ENCODE assay signal across 8 mouse cellular contexts in the genomic region with DNA sequence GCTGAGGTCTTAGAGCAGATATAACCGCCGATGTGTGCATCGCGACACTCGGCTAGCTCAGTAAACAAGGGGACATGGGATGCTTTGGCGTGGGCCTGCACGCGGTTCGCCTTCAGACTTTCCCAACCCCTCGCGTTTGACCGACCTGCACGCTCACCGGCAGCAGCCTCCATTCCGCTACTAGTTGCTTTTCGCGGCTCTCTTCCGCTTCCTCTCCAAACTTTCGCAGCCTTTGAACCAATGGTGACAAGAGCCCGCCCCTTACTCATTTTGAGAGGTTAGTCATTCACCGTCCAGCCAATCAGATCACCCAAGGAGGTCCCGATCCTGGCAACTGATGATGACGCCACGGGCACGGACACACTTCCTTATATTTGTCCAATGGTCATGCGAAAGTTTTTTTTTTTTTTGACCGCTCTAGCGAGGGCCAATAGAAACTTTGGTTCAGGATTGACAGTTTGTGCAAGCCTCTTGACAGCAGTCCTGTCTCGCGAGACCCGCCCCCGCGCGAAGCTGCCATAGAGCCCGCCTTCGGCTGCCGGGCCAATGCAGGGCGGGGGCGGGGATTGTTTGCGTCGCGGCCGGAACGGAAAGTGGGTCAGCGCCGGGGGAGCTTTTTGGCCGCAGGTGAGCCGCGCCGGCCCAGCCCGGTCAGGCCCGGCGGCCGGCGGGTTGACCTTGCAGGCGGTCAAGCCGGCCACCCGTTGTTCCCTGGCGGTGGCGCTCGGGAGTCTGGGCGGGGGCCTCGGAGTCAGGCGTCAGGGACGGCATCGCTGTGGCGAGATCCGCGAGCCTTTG. TPM values are rescaled to one million over a fixed set of nuclear protein-coding genes. Genes with fewer than 3 reads are reported as not detected.
DNase-seq lines count a peak whose midpoint lies in the region; ATAC-seq and TF ChIP-seq lines count a peak whose summit lies in the region.

A gene (minus strand): TSS at position 216 of the 798 bp plus-strand sequence.
A gene (plus strand): TSS at position 510 of the 798 bp plus-strand sequence.

- WGBS in forebrain, embryonic 10.5 days: under 1% methylated on average over 69 of the region's 69 CpGs
- WGBS in heart, embryonic 15.5 days: under 1% methylated on average over 69 of the region's 69 CpGs
- WGBS in liver, embryonic 14.5 days (ENCODE audit: insufficient replicate concordance): under 1% methylated on average over 69 of the region's 69 CpGs
- WGBS in neural tube, embryonic 11.5 days: under 1% methylated on average over 62 of the region's 69 CpGs
- under 1% methylated on average over 69 of the region's 69 CpGs for WGBS in stomach, postnatal 0 days

- peak; percentile 63 for TF ChIP-seq EP300 in liver, embryonic 14.5 days (IDR thresholded peaks at IDR 0.05; ENCODE audit: low read depth)
- peak; percentile 96 for TF ChIP-seq EP300 in stomach, postnatal 0 days (optimal IDR thresholded peaks at IDR 0.05)

- peaks cover 59% of the 10 kb centered on the region for H3K36me3 ChIP-seq in forebrain, embryonic 10.5 days (replicated peaks)
- peaks cover 25% of the 10 kb centered on the region for H3K36me3 ChIP-seq in heart, embryonic 15.5 days
- peaks cover 55% of the 10 kb centered on the region for H3K36me3 ChIP-seq in liver, embryonic 14.5 days (replicated peaks; ENCODE audit: control insufficient read depth, insufficient read depth, low read depth)
- peaks cover 11% of the 10 kb centered on the region for H3K36me3 ChIP-seq in neural tube, embryonic 11.5 days (ENCODE audit: control insufficient read depth, insufficient read depth, low read length)
- peaks cover 10% of the 10 kb centered on the region for H3K36me3 ChIP-seq in stomach, postnatal 0 days (ENCODE audit: control insufficient read depth, insufficient read depth, low read length)

- H3K27me3 ChIP-seq in forebrain, embryonic 10.5 days (ENCODE audit: poor library complexity, severe bottlenecking): no peaks in the 10 kb centered on the region
- no peaks in the 10 kb centered on the region for H3K27me3 ChIP-seq in heart, embryonic 15.5 days
- H3K27me3 ChIP-seq in liver, embryonic 14.5 days (ENCODE audit: control insufficient read depth, insufficient read depth, low read length): no peaks in the 10 kb centered on the region
- no peaks in the 10 kb centered on the region for H3K27me3 ChIP-seq in neural tube, embryonic 11.5 days (ENCODE audit: control insufficient read depth, insufficient read depth, low read length)
- H3K27me3 ChIP-seq in stomach, postnatal 0 days (ENCODE audit: control insufficient read depth, insufficient read depth, low read length): no peaks in the 10 kb centered on the region

- H3K9me3 ChIP-seq in forebrain, embryonic 10.5 days: no peaks in the 10 kb centered on the region
- no peaks in the 10 kb centered on the region for H3K9me3 ChIP-seq in heart, embryonic 15.5 days (replicated peaks)
- H3K9me3 ChIP-seq in liver, embryonic 14.5 days (ENCODE audit: control insufficient read depth, low read length): no peaks in the 10 kb centered on the region
- H3K9me3 ChIP-seq in neural tube, embryonic 11.5 days (ENCODE audit: control insufficient read depth, low read length): no peaks in the 10 kb centered on the region
- no peaks in the 10 kb centered on the region for H3K9me3 ChIP-seq in stomach, postnatal 0 days (ENCODE audit: control insufficient read depth, low read length)

- TF ChIP-seq CTCF in liver, embryonic 14.5 days (IDR thresholded peaks at IDR 0.05; ENCODE audit: low read depth): peak; percentile 32; the same call in 1 of the 2 replicates
- TF ChIP-seq CTCF in stomach, postnatal 0 days (IDR thresholded peaks at IDR 0.05; ENCODE audit: low read depth): peak; percentile 33

- H3K4me1 ChIP-seq in forebrain, embryonic 10.5 days: peaks cover 36% of the 10 kb centered on the region
- peaks cover 23% of the 10 kb centered on the region for H3K4me1 ChIP-seq in heart, embryonic 15.5 days (replicated peaks)
- H3K4me1 ChIP-seq in liver, embryonic 14.5 days (replicated peaks; ENCODE audit: control insufficient read depth in 2 of 2, insufficient read depth in 2 of 2, low read length in 1 of 2): peaks cover 14 to 19% of the 10 kb centered on the region in 2 experiments
- H3K4me1 ChIP-seq in neural tube, embryonic 11.5 days (ENCODE audit: control insufficient read depth, insufficient read depth, low read length): peaks cover 14% of the 10 kb centered on the region
- peaks cover 3% of the 10 kb centered on the region for H3K4me1 ChIP-seq in stomach, postnatal 0 days (replicated peaks; ENCODE audit: control insufficient read depth, insufficient read depth)

- peak within 1 kb of the TSS; percentile 87 for H3K27ac ChIP-seq in forebrain, embryonic 10.5 days
- H3K27ac ChIP-seq in heart, embryonic 15.5 days: peak within 1 kb of the TSS; percentile 81
- H3K27ac ChIP-seq in liver, embryonic 14.5 days: peak within 1 kb of the TSS; percentile 52
- H3K27ac ChIP-seq in neural tube, embryonic 11.5 days (ENCODE audit: low read depth, low read length): 0 out of 2 replicates have a peak within 1 kb of the TSS, but pooled peaks have one; percentile 34
- H3K27ac ChIP-seq in stomach, postnatal 0 days (replicated peaks): peak within 1 kb of the TSS; percentile 86

- H3K4me3 ChIP-seq in forebrain, embryonic 10.5 days: peak within 1 kb of the TSS; percentile 77
- H3K4me3 ChIP-seq in heart, embryonic 15.5 days: peak within 1 kb of the TSS; percentile 94
- H3K4me3 ChIP-seq in liver, embryonic 14.5 days (ENCODE audit: insufficient read depth in 1 of 2, low read depth in 2 of 2, low read length in 2 of 2): peak within 1 kb of the TSS; percentile 96 to 97
- peak within 1 kb of the TSS; percentile 88 for H3K4me3 ChIP-seq in neural tube, embryonic 11.5 days (ENCODE audit: low read depth, low read length)
- H3K4me3 ChIP-seq in stomach, postnatal 0 days (ENCODE audit: low read depth, low read length): peak within 1 kb of the TSS; percentile 85

- peak within 1 kb of the TSS; percentile 88 for H3K9ac ChIP-seq in heart, embryonic 15.5 days
- peak within 1 kb of the TSS; percentile 81 for H3K9ac ChIP-seq in liver, embryonic 14.5 days (replicated peaks)
- peak within 1 kb of the TSS; percentile 87 for H3K9ac ChIP-seq in neural tube, embryonic 11.5 days (ENCODE audit: low read length)
- peak within 1 kb of the TSS; percentile 83 for H3K9ac ChIP-seq in stomach, postnatal 0 days (ENCODE audit: low read length)

- peak; percentile 96 for ATAC-seq in heart, embryonic 15.5 days (replicated peaks; ENCODE audit: insufficient number of reproducible peaks, insufficient read depth, low FRiP score, low read depth)
- ATAC-seq in liver, embryonic 14.5 days (ENCODE audit: insufficient read depth): peak; percentile 89
- peak; percentile 94 for ATAC-seq in neural tube, embryonic 11.5 days (ENCODE audit: insufficient read depth, low FRiP score, low TSS enrichment)
- ATAC-seq in stomach, postnatal 0 days (ENCODE audit: low FRiP score, low TSS enrichment): peak; percentile 96

- peak; percentile 95 to 96 for DNase-seq in CD8-positive naive resting alpha-beta T cell, adult 2 months (ENCODE audit: low read depth in 2 of 2, low spot score in 2 of 2)
- DNase-seq in c-Kit-positive CD71-negative TER-119-negative erythroid progenitor cells, embryonic 14.5 days (ENCODE audit: low read depth): peak; percentile 99
- DNase-seq in forebrain, embryonic 10.5 days (ENCODE audit: extremely low spot score, low spot score): peak; percentile 98
- peak; percentile 99 to 100 for DNase-seq in kidney, postnatal 25 days
- DNase-seq in liver, embryonic 14.5 days (ENCODE audit: low read depth in 3 of 3, low spot score in 3 of 3): peak; percentile 99 to 100 (median 100)
- peak; percentile 96 for DNase-seq in neural tube, embryonic 11.5 days (ENCODE audit: low spot score)
- peak; percentile 99 for DNase-seq in stomach, postnatal 0 days (ENCODE audit: low spot score)

- peak within 1 kb of the TSS; percentile 94 for H3K4me2 ChIP-seq in heart, embryonic 15.5 days
- H3K4me2 ChIP-seq in liver, embryonic 14.5 days (ENCODE audit: low read depth): peak within 1 kb of the TSS; percentile 99
- peak within 1 kb of the TSS; percentile 92 for H3K4me2 ChIP-seq in neural tube, embryonic 11.5 days (ENCODE audit: low read depth)
- peak within 1 kb of the TSS; percentile 90 for H3K4me2 ChIP-seq in stomach, postnatal 0 days (replicated peaks; ENCODE audit: low read depth)

RNA-seq across cellular contexts. Expression of the first gene that starts in this region (rescaled TPM):
- polyA plus RNA-seq in forebrain, embryonic 10.5 days (2016; fragmentation: Nextera tagmentation; extraction: Ambion mirVana): 81.3 and 82.5 TPM in 2 replicates
- polyA plus RNA-seq in heart, embryonic 15.5 days (2015; fragmentation: Nextera tagmentation; extraction: Ambion mirVana): 28.6 and 42.8 TPM in 2 replicates
- 30.8 and 33.1 TPM in 2 replicates for polyA plus RNA-seq in liver, embryonic 14.5 days (2012; rRNA removed)
- 76.7 and 80.1 TPM in 2 replicates for polyA plus RNA-seq in liver, embryonic 14.5 days (2014; fragmentation: Nextera tagmentation; extraction: Ambion mirVana)
- 82.3 and 88.8 TPM in 2 replicates for polyA plus RNA-seq in neural tube, embryonic 11.5 days (2014; fragmentation: Nextera tagmentation; extraction: Ambion mirVana)
- 39.4 and 40.5 TPM in 2 replicates for polyA plus RNA-seq in stomach, postnatal 0 days (2015; fragmentation: Nextera tagmentation; extraction: Ambion mirVana)

RNA-seq across cellular contexts. Expression of the second gene that starts in this region (rescaled TPM):
- polyA plus RNA-seq in forebrain, embryonic 10.5 days (2016; fragmentation: Nextera tagmentation; extraction: Ambion mirVana): 42.8 and 45.3 TPM in 2 replicates
- polyA plus RNA-seq in heart, embryonic 15.5 days (2015; fragmentation: Nextera tagmentation; extraction: Ambion mirVana): 22.7 and 30.6 TPM in 2 replicates
- 26.3 and 28.4 TPM in 2 replicates for polyA plus RNA-seq in liver, embryonic 14.5 days (2012; rRNA removed)
- 37.5 and 40.2 TPM in 2 replicates for polyA plus RNA-seq in liver, embryonic 14.5 days (2014; fragmentation: Nextera tagmentation; extraction: Ambion mirVana)
- polyA plus RNA-seq in neural tube, embryonic 11.5 days (2014; fragmentation: Nextera tagmentation; extraction: Ambion mirVana): 45.2 and 49.6 TPM in 2 replicates
- polyA plus RNA-seq in stomach, postnatal 0 days (2015; fragmentation: Nextera tagmentation; extraction: Ambion mirVana): 45.5 and 47.8 TPM in 2 replicates

Comparison
In these comparisons a context has a peak if more than half of its experiments do, and no peak if none do; other contexts are left out.
1. Peak in every context shown above with its lines: DNase-seq, ATAC-seq, H3K4me3 ChIP-seq and H3K27ac ChIP-seq.
2. H3K27ac ChIP-seq: peak in every context shown above with its lines; median percentile 87 in forebrain, embryonic 10.5 days; 86 in stomach, postnatal 0 days; 81 in heart, embryonic 15.5 days; 52 in liver, embryonic 14.5 days; 34 in neural tube, embryonic 11.5 days.